Mouse (Mus musculus): ENCODE results near the gene Blmh. TPM values are rescaled to one million over a fixed set of nuclear protein-coding genes. Genes with fewer than 3 reads are reported as not detected.
A peak's percentile ranks its signal among the peaks of the same experiment; 100 is the strongest.
"Not testable (repeated sequence)": the region's sequence is repeated elsewhere in the genome, so short reads cannot be mapped to it uniquely, and the experiment has no call there.

Gene Blmh
- total RNA-seq, 1 experiment from 2014 or later = 56.1 TPM

- DNase-seq = peak; percentile 51
These were observed 7.9 kb upstream of the Blmh start for GRCm38 (mm10) chr11:76916539-76917229.

- DNase-seq = no peak
These were observed 7.4 kb upstream of the Blmh start for GRCm38 (mm10) chr11:76917230-76917548.

GRCm38 (mm10) chr11:76920607-76921006, 4.0 kb upstream of the Blmh start:
- no peak for DNase-seq

GRCm38 (mm10) chr11:76928586-76928985, 4.0 kb downstream of the Blmh start:
- not testable (repeated sequence) for DNase-seq

GRCm38 (mm10) chr11:76933209-76933608, 8.6 kb downstream of the Blmh start:
- DNase-seq = no peak

GRCm38 (mm10) chr11:76936578-76936977, 12.0 kb downstream of the Blmh start:
- DNase-seq = no peak

- DNase-seq = no peak
These were observed 20.2 kb downstream of the Blmh start for GRCm38 (mm10) chr11:76944839-76945238.

GRCm38 (mm10) chr11:76945386-76946202, 21.0 kb downstream of the Blmh start:
- DNase-seq = peak; percentile 97

- DNase-seq = peak; percentile 11
These were observed 21.6 kb downstream of the Blmh start for GRCm38 (mm10) chr11:76946203-76946585.

GRCm38 (mm10) chr11:76953536-76953935, 28.9 kb downstream of the Blmh start:
- DNase-seq = peak; percentile 45

- DNase-seq = no peak
These were observed 41.1 kb downstream of the Blmh start for GRCm38 (mm10) chr11:76965703-76966102.

- DNase-seq = no peak
These were observed 45.7 kb downstream of the Blmh start for GRCm38 (mm10) chr11:76970328-76970727.

- DNase-seq = peak; percentile 42
These were observed 50.2 kb downstream of the Blmh start for GRCm38 (mm10) chr11:76974680-76975319.

GRCm38 (mm10) chr11:76981570-76982141, 57.0 kb downstream of the Blmh start:
- no peak for DNase-seq

GRCm38 (mm10) chr11:76982415-76982814, 57.8 kb downstream of the Blmh start:
- DNase-seq = no peak

GRCm38 (mm10) chr11:76983641-76984040, 59.0 kb downstream of the Blmh start:
- no peak for DNase-seq

GRCm38 (mm10) chr11:76984173-76984572, 59.6 kb downstream of the Blmh start:
- DNase-seq = no peak

GRCm38 (mm10) chr11:76990839-76991238, 66.2 kb downstream of the Blmh start:
- DNase-seq = peak; percentile 48

- DNase-seq = no peak
These were observed 68.3 kb downstream of the Blmh start for GRCm38 (mm10) chr11:76992886-76993285.

GRCm38 (mm10) chr11:76995966-76996672, 71.5 kb downstream of the Blmh start:
- no peak for DNase-seq

- DNase-seq = peak; percentile 88
These were observed 72.7 kb downstream of the Blmh start for GRCm38 (mm10) chr11:76997305-76997704.
